Mouse (Mus musculus) midbrain, embryonic 14.5 days (tissue): ENCODE data around the gene Fastkd1. TPM values are rescaled to one million over a fixed set of nuclear protein-coding genes. Genes with fewer than 3 reads are reported as not detected.

ENCODE experiments used
- polyA plus RNA-seq: library from polyadenylated mRNA; unstranded; fragments of >200 nt; fragmentation: Nextera tagmentation; extraction: Ambion mirVana; gene quantifications from 2 replicates; pipeline ENCODE4 v1.2.1, GENCODE M21; 2014

Gene Fastkd1
- polyA plus RNA-seq, 1 experiment from 2014 or later, result 20.1 TPM

Other genes with a start within 250 kb of the Fastkd1 start
- 1.9 and 2.9 TPM in 2 replicates for gene Lrp2, start 127.5 kb downstream of the Fastkd1 start, polyA plus RNA-seq
- gene Bbs5, start 66.3 kb downstream of the Fastkd1 start, polyA plus RNA-seq, result 19.7 and 21.2 TPM in 2 replicates
- gene Klhl41, start 43.4 kb downstream of the Fastkd1 start, polyA plus RNA-seq, result 0.11 and 0.21 TPM in 2 replicates
- 91.2 and 95.9 TPM in 2 replicates for gene Ppig, start 9.0 kb upstream of the Fastkd1 start, polyA plus RNA-seq
- gene Ccdc173, start 76.1 kb upstream of the Fastkd1 start, polyA plus RNA-seq, result 2.5 and 3.0 TPM in 2 replicates
- 33.4 and 49.4 TPM in 2 replicates for gene Phospho2, start 76.1 kb upstream of the Fastkd1 start, polyA plus RNA-seq
- 75.3 and 85.9 TPM in 2 replicates for gene Klhl23, start 108.4 kb upstream of the Fastkd1 start, polyA plus RNA-seq
- 251 and 296 TPM in 2 replicates for gene Ssb, start 148.0 kb upstream of the Fastkd1 start, polyA plus RNA-seq
- gene Mettl5, start 172.1 kb upstream of the Fastkd1 start, polyA plus RNA-seq, result 27.7 and 29.7 TPM in 2 replicates
- 26.0 and 26.9 TPM in 2 replicates for gene Ubr3, start 183.7 kb upstream of the Fastkd1 start, polyA plus RNA-seq